Mouse (Mus musculus) midbrain, embryonic 10.5 days (tissue): ENCODE results near the gene Uba7. TPM values are rescaled to one million over a fixed set of nuclear protein-coding genes. Genes with fewer than 3 reads are reported as not detected.

Experiments
- DNase-seq: peaks from one replicate; pipeline ENCODE4 v3.0.0-alpha.2; 2017; ENCODE audit warnings: low spot score
- H3K27ac ChIP-seq: fragments of 300-500 bp; sonication (generic); replicated peaks from 2 replicates; pipeline ENCODE4 v1.5.1; 2016; ENCODE audit warnings: mild to moderate bottlenecking
- H3K27me3 ChIP-seq: fragments of 300-500 bp; sonication (generic); 2 replicates; pipeline ENCODE4 v1.6.1; 2016; ENCODE audit warnings: low read depth, mild to moderate bottlenecking; ENCODE audit not compliant: poor library complexity, severe bottlenecking
- H3K36me3 ChIP-seq: fragments of 300-500 bp; sonication (generic); 2 replicates; pipeline ENCODE4 v1.6.1; 2016; ENCODE audit warnings: mild to moderate bottlenecking, moderate library complexity
- H3K4me1 ChIP-seq: fragments of 300-500 bp; sonication (generic); 2 replicates; pipeline ENCODE4 v1.6.1; 2016
- H3K4me3 ChIP-seq: fragments of 300-500 bp; sonication (generic); 2 replicates; pipeline ENCODE4 v1.5.1; 2016; ENCODE audit warnings: mild to moderate bottlenecking, moderate library complexity
- H3K9me3 ChIP-seq: fragments of 300-500 bp; sonication (generic); replicated peaks from 2 replicates; pipeline ENCODE4 v1.6.1; 2016; ENCODE audit warnings: mild to moderate bottlenecking
- WGBS: fragments of 180-500 bp; shearing (Covaris S2); methylation state at CpG from one replicate; pipeline ENCODE4 v1.1.7; 2016; 5-methylcytosine and 5-hydroxymethylcytosine counted together
- polyA plus RNA-seq: library from polyadenylated mRNA; unstranded; fragments of >200 nt; fragmentation: Nextera tagmentation; extraction: Ambion mirVana; gene quantifications from 2 replicates; pipeline ENCODE4 v1.2.1, GENCODE M21; 2016

The Uba7 gene
- polyA plus RNA-seq, 1 experiment from 2014 or later, result 8.1 TPM

DNA sequence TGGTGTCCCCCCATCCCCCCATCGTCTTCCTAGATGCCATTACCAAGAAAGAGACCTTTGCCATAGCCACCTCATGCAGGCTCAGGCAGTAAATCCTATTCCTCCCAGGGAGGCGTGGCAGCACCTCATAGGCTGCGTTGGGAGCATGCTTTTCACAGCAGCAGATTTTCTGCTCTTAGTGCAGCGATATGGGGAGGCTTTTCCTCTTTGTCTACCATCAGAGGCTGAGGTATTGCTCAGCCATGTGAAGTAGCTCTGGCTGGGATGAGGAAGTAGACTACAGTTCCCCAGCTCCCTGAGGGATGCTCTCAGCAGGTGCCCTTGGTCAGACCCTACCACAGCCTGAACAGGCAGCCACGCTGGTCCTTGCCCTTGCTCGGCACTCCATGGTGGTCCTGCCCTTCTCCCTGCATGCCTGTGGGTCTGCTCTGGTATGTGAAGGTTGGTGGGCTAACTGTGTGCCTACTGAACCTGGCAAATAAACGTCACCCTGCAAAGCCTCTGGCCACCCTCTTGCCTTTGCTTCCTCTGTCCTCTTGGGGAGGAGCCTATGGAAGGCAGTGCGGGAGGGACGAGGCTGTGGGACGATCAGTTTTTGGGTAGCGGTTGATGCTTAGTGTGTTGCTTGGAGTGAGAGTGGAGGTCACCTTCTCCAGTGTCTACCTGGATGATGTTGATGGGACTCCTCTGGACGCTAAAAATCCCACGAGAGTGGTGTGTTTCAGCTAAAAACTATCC lies 26.0 kb upstream of the Uba7 start:
- WGBS, result 81% methylated on average over 13 of the region's 13 CpGs
- H3K9me3 ChIP-seq, result no peaks in the 10 kb centered on the region
- H3K27ac ChIP-seq, result no peak overlapping the region; the same call in 1 of the 2 replicates
- DNase-seq, result no peak
- H3K4me3 ChIP-seq, result no peak overlapping the region
- H3K36me3 ChIP-seq, result peaks cover 32% of the 10 kb centered on the region
- H3K4me1 ChIP-seq, result peaks cover 28% of the 10 kb centered on the region
- no peaks in the 10 kb centered on the region for H3K27me3 ChIP-seq

DNA sequence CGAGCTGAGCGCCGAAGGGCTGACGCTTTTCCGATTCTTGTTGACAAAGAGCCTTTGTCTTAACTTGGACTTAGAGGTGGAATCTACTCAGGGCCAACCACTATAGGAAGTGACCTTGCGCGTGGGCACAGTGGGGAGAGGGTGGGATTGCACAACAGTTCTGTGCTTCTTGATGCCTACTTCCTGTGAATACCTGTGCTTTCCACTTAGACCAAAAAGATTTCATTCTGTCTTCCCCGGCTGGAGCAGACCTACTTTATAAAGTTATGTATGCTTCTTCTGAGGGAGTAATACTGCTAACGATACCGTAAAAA lies 25.4 kb upstream of the Uba7 start, which contains the start of gene Traip:
Gene Traip (plus strand): TSS at position 215 of the 314 bp plus-strand sequence.
- Histone ChIP-seq H3K4me3 (peak within 1 kb of the TSS; percentile 91), H3K36me3 (peaks cover 32% of the 10 kb centered on the region), H3K27me3 (no peaks in the 10 kb centered on the region), H3K4me1 (peaks cover 28% of the 10 kb centered on the region), H3K27ac (peak within 1 kb of the TSS; percentile 91), H3K9me3 (no peaks in the 10 kb centered on the region)
- DNase-seq, result no peak
- 93% methylated on average over 10 of the region's 10 CpGs for WGBS

DNA sequence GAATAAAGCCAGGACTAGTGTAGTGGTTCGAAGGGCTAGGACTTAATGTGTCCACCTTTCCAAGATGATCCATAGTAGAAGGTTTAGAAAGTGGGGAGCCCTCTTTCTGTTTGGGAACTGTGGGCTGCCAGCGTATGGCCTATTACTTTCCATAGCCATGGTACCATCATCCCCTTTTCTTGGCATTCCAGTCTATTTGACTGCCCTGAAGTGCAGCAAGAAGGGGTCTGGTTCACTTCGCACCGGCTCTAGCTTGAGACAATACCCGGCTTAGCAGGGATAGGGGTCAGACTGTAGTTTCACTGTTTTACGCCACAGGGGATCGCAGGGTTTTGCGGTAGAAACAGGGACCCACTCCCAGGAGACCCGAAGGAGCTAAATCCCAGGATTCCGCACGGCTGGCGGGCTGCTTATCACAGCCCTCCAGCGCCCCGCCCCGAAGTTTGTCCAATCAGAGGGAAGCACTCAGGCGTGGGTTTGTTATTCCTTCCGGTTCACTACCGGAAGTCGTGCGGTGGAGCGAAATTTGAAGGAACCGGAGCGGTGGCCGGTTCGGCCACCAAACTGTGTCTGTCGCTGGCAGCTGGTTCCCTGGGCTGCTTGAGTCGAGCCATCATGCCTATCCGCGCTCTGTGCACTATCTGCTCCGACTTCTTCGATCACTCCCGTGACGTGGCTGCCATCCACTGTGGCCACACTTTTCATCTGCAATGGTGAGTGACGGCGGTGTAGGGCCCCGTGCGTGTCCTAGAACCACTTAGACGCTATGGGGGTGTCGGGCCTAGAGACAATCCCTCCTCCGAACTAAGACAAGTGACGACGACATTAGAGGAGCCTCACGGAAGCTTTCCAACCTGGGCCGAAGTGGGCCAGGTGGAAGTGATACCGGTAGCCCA lies 24.6 kb upstream of the Uba7 start:
- H3K27me3 ChIP-seq, result no peaks in the 10 kb centered on the region
- no peaks in the 10 kb centered on the region for H3K9me3 ChIP-seq
- peaks cover 33% of the 10 kb centered on the region for H3K36me3 ChIP-seq
- WGBS, result 12% methylated on average over 45 of the region's 45 CpGs
- H3K4me3 ChIP-seq, result peak overlapping the region; percentile 91
- H3K27ac ChIP-seq, result peak overlapping the region; percentile 91
- peak; percentile 92 for DNase-seq
- peaks cover 28% of the 10 kb centered on the region for H3K4me1 ChIP-seq

DNA sequence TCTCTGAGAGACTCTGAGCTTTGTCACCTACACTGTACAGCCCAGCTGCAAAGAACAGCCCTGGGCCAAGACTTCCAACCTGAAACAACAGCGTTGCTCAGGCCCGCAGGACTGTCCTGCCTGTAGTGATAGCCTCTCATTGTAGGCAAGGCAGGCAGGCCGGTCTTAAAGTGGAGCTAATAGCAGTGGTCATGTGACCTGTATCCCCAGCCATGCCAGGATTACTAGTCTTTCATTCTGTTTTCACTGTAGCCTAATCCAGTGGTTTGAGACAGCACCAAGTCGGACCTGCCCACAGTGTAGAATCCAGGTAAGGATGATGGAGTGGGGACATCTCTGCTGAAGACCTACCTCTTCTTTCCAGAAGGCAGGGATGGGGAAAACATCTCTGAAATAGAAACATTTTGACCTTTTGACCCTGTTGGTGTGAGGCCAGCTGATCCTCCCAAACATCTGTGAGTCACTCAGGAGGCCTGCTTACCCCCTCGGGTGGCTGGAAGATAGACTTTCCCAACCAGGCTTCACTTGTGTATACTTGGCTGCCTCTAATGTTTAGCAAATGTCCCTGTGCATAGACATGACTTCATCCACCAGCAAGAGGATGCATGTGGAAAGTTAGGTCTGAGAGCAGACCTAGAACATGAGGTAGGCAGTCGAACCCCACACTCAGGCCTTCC lies 19.6 kb upstream of the Uba7 start:
- no peak overlapping the region for H3K27ac ChIP-seq
- no peak for DNase-seq
- H3K4me3 ChIP-seq, result no peak overlapping the region
- H3K4me1 ChIP-seq, result peaks cover 46% of the 10 kb centered on the region
- 85% methylated on average over 6 of the region's 6 CpGs for WGBS
- H3K9me3 ChIP-seq, result no peaks in the 10 kb centered on the region
- H3K36me3 ChIP-seq, result peaks cover 54% of the 10 kb centered on the region
- H3K27me3 ChIP-seq, result no peaks in the 10 kb centered on the region

DNA sequence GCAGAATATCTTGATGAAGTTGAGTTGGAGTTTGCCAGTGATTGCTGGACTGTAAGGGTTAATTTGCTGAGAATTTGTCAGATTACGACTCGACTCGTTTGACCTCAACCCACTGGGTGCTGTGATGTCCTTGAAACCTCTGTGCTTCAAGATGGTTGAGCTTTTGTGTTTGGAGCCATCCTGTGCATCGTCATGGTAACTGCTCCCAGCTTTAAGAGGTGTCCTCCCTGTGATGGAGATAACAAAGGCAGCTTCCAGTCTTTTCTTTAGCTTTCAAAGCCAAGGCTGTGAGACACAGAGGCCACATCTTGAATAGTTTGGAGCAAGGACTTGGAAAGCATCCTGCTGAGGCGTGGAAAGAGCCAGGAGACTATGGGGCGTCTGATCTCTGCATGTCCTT lies 18.2 kb upstream of the Uba7 start:
- 31% methylated on average over 6 of the region's 6 CpGs for WGBS
- no peaks in the 10 kb centered on the region for H3K27me3 ChIP-seq
- peaks cover 48% of the 10 kb centered on the region for H3K4me1 ChIP-seq
- H3K36me3 ChIP-seq, result peaks cover 68% of the 10 kb centered on the region
- no peak overlapping the region for H3K4me3 ChIP-seq
- no peak for DNase-seq
- peak overlapping the region; percentile 28; the same call in 1 of the 2 replicates for H3K27ac ChIP-seq
- H3K9me3 ChIP-seq, result no peaks in the 10 kb centered on the region

DNA sequence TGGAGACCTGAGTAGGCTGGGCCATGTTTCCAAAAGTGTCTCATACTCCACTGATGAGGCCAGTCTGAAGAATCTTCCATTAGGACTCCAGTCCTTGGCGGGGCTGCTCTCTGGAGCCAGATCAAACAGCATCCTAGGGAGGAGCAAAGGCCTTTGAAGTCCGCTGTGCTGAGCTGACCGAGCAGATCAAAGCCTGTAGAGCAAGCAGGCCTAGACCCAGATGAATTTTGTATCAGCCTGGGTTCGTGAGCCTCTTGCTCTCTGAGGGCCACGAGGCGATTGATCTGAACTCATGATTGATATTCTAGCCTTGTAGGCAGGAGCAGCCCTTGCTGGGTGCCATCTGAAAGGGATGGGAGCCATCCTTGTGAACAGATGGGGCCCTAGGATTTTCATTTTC lies 15.4 kb upstream of the Uba7 start:
- Histone ChIP-seq H3K27ac (no peak overlapping the region), H3K9me3 (no peaks in the 10 kb centered on the region), H3K4me1 (peaks cover 41% of the 10 kb centered on the region), H3K36me3 (peaks cover 94% of the 10 kb centered on the region), H3K4me3 (no peak overlapping the region), H3K27me3 (no peaks in the 10 kb centered on the region)
- no peak for DNase-seq
- WGBS, result 66% methylated on average over 6 of the region's 6 CpGs

DNA sequence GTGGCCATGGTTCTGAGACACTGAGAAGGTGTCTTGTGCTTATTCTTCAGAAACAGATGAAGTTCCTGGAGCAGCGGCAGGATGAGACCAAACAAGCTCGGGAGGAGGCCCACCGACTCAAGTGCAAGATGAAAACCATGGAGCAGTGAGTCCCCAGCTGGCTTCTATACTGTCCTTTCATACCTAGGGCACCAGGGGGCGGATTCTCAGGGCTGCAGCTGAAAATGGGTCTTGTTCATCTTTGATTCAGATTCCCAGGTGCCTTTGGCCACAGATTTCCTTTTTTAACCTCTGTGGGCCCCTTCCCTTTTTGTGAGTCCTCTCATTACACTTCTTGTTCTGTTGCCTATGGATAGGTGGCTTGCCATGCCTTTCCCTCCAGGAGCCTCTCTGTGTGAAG lies 14.4 kb upstream of the Uba7 start:
- 81% methylated on average over 4 of the region's 4 CpGs for WGBS
- DNase-seq, result no peak
- Histone ChIP-seq H3K4me1 (peaks cover 41% of the 10 kb centered on the region), H3K27me3 (no peaks in the 10 kb centered on the region), H3K9me3 (no peaks in the 10 kb centered on the region), H3K27ac (no peak overlapping the region), H3K4me3 (no peak overlapping the region), H3K36me3 (peaks cover 99% of the 10 kb centered on the region)

DNA sequence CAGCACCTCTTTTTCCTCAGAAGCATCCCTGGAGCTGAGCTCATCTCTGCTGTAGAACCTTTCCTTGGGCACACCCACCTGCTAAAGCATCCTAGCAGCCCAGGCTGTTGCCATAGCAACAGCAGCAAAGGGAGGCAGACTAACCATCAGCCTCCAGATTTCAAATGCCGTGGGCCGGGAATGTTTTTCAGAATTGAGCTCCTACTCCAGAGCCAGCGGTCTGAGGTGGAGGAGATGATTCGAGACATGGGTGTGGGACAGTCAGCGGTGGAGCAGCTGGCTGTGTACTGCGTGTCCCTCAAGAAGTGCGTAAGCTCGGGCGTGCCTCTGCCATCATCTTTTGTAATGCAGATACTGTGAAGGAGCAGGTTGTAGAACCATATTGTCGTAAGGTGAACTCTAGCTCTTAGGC lies 13.9 kb upstream of the Uba7 start:
- Histone ChIP-seq H3K36me3 (peaks cover 99% of the 10 kb centered on the region), H3K4me1 (peaks cover 41% of the 10 kb centered on the region), H3K27ac (no peak overlapping the region), H3K4me3 (no peak overlapping the region), H3K27me3 (no peaks in the 10 kb centered on the region), H3K9me3 (no peaks in the 10 kb centered on the region)
- no peak for DNase-seq
- WGBS, result 84% methylated on average over 10 of the region's 10 CpGs

DNA sequence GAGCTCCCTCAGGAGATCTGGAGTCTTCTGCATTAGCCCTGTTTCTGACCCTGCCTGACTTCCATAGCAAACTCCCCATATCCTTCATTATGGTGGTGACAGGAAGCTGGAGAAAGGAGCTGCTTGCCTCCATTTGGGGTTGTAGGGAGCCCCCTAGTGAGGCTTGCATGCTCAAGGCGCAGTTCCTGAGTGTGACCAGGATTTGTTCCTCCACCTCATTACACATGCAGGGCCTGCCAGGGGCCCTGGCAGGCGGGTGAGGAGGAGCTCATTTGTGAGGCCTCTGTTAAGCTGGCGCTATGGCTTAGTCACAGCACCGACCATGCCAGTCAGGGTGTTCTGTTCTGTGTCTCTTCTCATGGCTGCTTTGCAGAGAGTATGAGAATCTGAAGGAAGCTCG lies 13.4 kb upstream of the Uba7 start:
- H3K27me3 ChIP-seq, result no peaks in the 10 kb centered on the region
- H3K27ac ChIP-seq, result no peak overlapping the region
- H3K4me1 ChIP-seq, result peaks cover 36% of the 10 kb centered on the region
- DNase-seq, result no peak
- WGBS, result 62% methylated on average over 5 of the region's 5 CpGs
- H3K36me3 ChIP-seq, result peaks cover 99% of the 10 kb centered on the region
- H3K4me3 ChIP-seq, result no peak overlapping the region
- no peaks in the 10 kb centered on the region for H3K9me3 ChIP-seq

DNA sequence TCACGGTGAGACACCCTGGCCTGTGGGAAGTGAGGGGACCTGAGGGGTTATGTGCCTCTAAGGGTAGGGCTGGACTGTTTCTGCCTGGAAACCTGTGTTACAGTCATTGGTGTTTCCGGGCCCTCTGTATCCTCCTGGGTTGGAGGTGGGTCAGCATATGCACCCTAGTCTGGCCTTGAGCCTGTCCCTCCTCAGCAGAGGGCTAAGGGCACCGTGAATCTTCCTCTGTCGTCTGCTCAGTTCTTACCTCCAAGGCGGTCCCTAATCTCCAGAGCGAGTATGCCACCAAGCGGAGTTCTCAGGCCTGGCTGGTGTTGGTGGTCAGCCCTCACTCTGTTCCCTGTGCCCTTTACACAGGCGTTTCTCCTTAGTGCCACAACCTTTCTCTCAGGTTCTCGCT lies 12.4 kb upstream of the Uba7 start:
- Histone ChIP-seq H3K27ac (no peak overlapping the region), H3K4me1 (peaks cover 26% of the 10 kb centered on the region), H3K27me3 (no peaks in the 10 kb centered on the region), H3K4me3 (no peak overlapping the region), H3K36me3 (peaks cover 96% of the 10 kb centered on the region), H3K9me3 (no peaks in the 10 kb centered on the region)
- WGBS, result 93% methylated on average over 9 of the region's 9 CpGs
- no peak for DNase-seq

DNA sequence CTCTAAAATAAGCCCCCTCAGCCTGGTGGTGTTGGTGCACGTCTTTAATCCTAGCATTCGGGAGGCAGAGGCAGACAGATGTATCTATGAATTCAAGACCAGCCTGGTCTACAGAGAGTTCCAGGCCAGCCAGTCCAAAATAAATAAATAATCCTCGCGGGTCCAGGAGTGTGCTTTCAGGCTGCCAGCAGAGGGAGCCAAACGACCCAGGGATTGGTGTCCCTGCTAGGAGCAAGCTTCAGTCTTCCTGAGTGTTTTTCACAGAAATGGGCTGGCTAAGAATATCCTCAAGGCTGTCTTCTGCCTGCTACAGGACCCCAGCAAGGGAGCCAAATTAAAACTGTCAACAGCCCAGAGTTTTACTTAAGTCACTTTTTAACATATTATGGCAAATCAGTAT lies 11.6 kb upstream of the Uba7 start:
- no peaks in the 10 kb centered on the region for H3K9me3 ChIP-seq
- H3K36me3 ChIP-seq, result peaks cover 95% of the 10 kb centered on the region
- DNase-seq, result peak; percentile 79
- no peak overlapping the region for H3K4me3 ChIP-seq
- H3K27me3 ChIP-seq, result no peaks in the 10 kb centered on the region
- 20% methylated on average over 5 of the region's 5 CpGs for WGBS
- H3K4me1 ChIP-seq, result peaks cover 24% of the 10 kb centered on the region
- H3K27ac ChIP-seq, result no peak overlapping the region

DNA sequence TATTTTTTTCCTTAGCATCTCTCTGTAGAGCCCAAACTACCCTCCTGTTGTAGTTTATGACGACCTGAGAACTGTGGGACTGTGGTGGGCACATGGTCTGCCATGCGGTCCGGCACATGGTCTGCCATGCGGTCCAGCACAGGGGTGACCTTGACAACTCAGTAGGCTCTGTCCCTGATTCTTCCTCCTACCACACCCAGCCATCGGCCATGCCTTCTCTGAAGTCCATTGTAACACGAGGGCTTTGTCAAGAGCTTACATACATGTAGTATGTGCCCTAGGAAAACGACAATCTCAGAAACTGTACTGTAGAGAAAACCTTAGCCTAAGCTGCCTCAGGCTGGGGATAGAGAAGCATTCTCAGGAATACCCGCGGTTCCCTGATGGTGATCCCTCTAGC lies 10.6 kb upstream of the Uba7 start:
- no peak overlapping the region for H3K27ac ChIP-seq
- H3K36me3 ChIP-seq, result peaks cover 95% of the 10 kb centered on the region
- no peak for DNase-seq
- H3K27me3 ChIP-seq, result no peaks in the 10 kb centered on the region
- no peak overlapping the region for H3K4me3 ChIP-seq
- H3K9me3 ChIP-seq, result no peaks in the 10 kb centered on the region
- peaks cover 17% of the 10 kb centered on the region for H3K4me1 ChIP-seq
- WGBS, result 93% methylated on average over 9 of the region's 9 CpGs
